Mouse (Mus musculus) MN1 (cell line): ENCODE measurements around the gene Rbfox1.

ENCODE experiments used
- DNase-seq: peaks from one replicate; pipeline ENCODE4 v3.0.0-alpha.2; 2016; ENCODE audit warnings: low spot score

Rbfox1 gene

GRCm38 (mm10) chr16:6232966-6233365 is 347.8 kb downstream of the Rbfox1 start:
- DNase-seq: no peak

DNA sequence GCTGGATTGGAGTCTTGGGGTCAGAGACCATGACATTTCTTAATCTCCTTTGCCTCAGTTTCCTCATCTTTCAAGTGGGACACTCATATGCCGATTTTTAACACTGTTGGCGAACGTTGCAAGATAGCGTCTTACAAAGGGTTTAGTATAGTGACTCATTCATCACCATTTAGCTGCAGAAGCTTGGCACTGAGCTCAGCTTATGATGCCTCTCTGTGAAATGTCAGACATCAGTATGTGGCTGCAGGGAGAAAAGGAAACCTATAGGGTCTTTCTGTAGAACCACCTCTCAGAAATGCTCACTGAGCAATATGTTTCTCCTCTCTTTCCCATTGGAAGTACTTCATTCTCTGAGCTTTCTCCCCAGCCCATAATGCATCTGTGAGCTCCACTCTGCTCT is 356.2 kb downstream of the Rbfox1 start:
- DNase-seq: no peak

DNA sequence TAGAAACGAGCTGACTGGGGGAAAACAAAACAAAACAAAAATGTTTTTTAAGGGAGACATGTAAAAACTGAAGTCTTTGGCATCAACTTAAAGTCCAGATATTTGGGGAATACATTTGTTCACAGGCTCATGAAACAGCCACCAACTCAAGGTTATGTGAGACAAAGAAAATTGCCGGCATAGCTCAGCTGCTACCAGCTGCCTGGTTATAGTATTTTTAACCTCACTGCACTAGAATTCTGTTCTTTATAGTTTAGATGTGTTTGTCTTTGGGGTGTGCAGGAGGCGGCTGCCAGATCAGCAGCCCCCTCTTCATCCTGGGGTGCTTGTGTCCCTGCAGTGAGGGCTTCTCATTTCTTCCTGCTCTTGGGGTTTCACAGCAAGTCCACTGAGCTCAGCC is 357.3 kb downstream of the Rbfox1 start:
- DNase-seq: no peak

- no peak for DNase-seq
Observed at GRCm38 (mm10) chr16:6247569-6247968, 362.4 kb downstream of the Rbfox1 start.

- no peak for DNase-seq
Observed at GRCm38 (mm10) chr16:6264557-6264956, 379.4 kb downstream of the Rbfox1 start.

DNA sequence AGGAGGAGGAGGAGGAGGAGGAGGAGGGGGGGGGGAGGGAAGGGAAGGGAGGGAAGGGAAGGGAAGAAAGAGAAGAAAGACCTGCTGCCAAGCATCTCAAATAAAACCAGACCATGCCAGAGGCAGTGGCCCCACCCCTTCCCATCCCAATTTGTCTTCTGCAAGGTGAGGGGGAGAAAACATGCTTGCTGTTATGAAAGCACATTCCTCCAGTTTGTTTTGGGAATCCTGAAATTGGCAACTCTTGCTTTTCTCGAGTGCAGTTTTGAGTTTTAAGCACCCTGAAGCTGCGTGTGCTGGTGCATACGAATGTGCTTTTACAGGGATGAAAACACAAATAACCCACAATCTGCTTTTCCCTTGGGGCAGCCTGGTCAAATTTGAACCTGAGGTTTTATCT is 380.5 kb downstream of the Rbfox1 start:
- DNase-seq: no peak

DNA sequence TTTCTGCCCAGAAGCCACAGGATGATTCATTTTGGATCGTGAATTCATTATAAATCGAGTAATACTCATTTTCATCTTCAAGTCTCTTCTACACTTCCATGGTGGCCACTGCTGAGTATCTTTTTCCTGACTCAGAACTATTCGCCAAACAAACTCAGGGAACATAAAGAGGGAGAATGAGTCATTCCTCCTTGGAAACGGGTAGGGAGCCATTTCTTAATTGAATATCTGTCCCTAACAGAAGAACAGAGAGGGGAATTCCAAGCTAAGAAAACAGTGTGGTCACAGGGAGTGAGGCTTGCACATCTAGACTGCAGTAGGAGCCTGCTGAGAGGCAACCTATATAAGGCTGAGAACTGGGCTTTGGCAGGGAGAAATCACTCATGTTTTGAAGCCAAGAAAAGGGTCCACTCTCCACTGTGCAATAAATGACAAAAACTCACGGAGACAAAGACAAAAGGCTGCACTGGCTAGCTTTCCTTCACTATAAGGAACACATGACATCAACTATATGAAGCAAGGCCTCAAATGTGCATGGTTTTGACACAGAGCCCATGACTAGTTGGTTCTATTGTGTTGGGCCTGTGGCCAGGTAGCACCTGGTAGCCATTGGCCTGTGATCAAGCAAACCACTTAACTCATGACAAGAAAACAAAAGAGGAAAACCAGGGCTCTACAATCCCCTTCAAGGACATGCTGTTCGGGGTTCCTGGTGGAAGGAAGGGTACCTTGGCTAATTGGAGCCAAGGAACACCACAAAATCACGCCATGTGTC is 386.6 kb downstream of the Rbfox1 start:
- DNase-seq: no peak

- no peak for DNase-seq
Observed at GRCm38 (mm10) chr16:6283496-6283895, 398.3 kb downstream of the Rbfox1 start.

- DNase-seq: no peak
Observed at GRCm38 (mm10) chr16:6284317-6284716, 399.2 kb downstream of the Rbfox1 start.

GRCm38 (mm10) chr16:6287699-6288098 is 402.5 kb downstream of the Rbfox1 start:
- DNase-seq: no peak

DNA sequence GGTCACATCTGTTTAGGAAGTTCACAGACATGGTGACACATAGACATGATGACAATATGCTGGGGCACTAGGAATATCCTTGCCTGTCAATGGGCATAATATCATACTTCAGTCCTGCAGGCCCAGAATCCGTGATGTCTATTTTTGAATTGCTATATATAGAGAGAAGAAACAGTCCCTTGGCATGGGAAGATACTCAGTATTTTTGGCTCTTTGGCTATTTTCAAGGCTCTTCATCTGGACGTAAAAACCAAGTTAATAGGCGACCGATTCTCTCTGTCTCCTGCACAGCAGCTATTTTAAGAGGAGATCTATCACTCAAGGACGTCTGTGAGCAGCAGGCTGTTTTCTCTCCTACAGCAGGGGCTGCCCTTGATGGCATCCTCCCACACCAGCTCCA is 415.0 kb downstream of the Rbfox1 start:
- DNase-seq: no peak

DNA sequence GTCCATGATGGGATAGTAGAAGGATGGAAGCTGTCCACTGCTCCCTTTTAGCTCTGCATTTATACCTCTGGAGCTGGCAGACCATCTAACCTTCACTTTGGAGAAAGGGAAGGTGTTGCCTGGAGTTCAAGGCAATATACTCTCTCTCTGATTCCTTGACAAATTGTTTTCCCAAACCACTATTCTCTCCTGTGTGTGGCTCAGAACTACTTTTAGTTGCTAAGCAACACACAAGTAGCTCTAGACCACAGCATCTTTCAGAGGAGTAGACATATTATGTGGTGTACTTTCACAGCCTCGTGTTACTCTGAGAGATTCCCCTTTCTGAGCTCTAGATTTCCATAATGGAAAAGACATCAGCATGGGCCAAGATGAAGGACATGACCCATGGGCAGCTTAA is 417.9 kb downstream of the Rbfox1 start:
- DNase-seq: no peak

DNA sequence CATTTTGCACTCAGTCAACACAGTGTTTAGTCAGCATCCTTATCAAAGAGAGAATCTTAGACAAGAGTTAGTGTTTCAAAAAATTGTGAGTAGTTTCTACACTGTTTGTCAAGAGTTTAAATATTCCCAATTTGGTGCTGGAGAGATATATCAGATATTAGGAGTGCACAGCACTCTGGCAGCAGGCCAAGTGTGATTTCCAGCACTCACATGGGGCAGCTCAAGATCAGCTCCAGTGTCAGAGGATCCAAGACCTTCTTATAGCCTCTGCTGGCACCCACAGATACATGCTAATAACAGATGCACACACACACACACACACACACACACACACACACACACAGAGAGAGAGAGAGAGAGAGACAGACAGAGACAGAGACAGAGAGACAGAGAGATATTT is 424.8 kb downstream of the Rbfox1 start:
- DNase-seq: no peak

GRCm38 (mm10) chr16:6310744-6311678 is 425.9 kb downstream of the Rbfox1 start:
- DNase-seq: no peak

DNA sequence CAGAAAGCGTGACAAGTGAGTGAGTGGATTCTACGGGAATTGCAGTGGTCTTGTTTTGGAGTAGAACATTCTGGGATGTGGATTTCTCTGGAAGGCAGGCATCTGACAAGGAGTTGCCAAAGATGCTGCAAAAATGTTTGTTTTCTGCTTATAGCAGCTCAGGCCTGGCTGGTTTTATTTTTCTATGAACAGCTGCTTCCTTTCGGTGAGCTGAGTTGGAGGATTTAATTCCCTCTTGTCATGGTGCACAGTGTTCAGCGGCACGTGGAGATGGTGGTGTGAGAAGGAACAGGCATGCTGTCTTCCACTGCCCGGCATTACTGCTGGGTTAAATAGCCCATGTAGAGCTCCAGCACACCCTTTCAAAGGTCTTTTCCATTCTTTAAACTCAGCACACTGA is 428.5 kb downstream of the Rbfox1 start:
- DNase-seq: no peak

DNA sequence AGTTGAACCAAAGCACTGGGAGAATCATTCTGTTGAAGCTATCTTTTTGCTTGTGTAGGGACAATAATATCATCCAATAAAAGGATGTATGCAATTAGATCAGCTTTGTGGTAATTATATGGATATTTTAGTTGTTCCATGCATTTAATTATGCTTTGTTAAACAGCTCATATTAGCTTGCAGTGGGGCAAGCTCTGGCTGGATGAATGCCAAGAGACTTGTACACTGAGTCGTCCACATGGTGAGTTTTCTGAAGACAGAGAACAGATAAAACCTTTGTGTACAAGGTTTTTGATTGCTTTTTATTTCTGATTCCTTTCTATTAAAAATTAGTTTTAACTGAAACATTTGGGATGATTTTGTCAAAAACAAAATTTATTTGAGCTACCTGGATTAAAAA is 439.7 kb downstream of the Rbfox1 start:
- DNase-seq: no peak

GRCm38 (mm10) chr16:6331400-6331939 is 446.3 kb downstream of the Rbfox1 start:
- no peak for DNase-seq

GRCm38 (mm10) chr16:6333273-6333672 is 448.1 kb downstream of the Rbfox1 start:
- DNase-seq: no peak

DNA sequence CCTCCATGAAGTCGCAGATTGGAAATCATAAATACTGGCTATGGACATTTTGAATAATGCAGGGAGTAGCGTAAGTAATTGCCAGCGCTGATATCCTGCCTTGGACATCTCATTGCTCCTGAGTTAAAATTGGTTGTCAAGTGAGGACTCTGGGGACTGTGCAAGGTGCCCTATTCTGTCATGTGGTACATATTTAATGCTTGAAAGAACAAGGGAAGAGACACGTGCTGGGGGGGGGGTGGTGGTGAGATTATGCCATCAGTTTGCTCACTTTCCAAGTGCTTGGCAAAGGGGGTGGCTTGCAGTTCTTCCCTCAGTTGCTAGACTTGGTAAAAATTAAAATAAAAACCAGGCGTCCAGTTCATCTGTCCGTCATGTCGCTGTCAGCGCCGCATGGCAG is 462.9 kb downstream of the Rbfox1 start:
- DNase-seq: no peak

GRCm38 (mm10) chr16:6348581-6349241 is 463.6 kb downstream of the Rbfox1 start:
- peak; percentile 61 for DNase-seq

DNA sequence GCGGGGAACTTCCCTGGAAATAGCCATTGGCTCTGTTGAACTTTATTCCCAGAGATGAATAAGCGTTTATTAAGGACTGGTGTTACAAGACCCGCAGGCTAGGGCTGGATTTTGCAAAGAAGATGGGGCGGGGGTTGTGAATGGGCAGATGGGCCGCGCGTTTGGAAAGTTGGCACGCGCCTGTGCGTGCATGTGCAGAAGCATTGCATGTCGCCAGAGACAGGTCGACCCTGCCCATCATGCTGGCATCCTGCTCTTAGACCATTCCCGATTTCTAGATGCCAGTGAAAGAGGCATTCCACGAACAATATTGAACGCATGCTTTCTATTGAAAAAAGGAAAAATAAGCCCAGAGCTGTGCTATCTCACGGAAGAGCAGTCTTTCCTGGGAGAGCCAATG is 464.2 kb downstream of the Rbfox1 start:
- DNase-seq: no peak

DNA sequence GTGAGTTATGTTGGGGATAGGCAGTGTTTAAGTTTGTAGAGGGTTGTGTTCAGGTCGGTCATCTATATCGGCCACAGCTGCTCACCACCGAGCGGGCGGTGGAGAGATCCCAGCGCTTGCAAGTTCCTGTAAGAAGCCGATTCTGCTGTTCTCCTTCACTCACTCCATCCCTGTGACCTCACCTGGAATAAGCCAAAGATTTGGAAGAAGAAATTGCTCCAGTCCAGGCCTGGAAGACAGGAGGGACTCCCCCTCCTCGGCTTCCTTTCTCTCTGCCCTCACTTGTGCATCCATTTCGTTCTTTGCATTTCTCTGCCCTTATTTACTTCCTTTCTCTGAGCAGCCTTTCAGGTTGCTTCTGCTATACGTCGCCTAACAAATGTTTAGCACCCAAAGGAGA is 465.1 kb downstream of the Rbfox1 start:
- no peak for DNase-seq
